Mouse (Mus musculus) forebrain, embryonic 15.5 days (tissue): ENCODE data around the gene Sirt5. TPM values are rescaled to one million over a fixed set of nuclear protein-coding genes. Genes with fewer than 3 reads are reported as not detected.
A peak's percentile ranks its signal among the peaks of the same experiment; 100 is the strongest.

Source experiments
- ATAC-seq: fragments of 200-750 bp; cut with Nextera tagmentation; replicated peaks from 2 replicates; pipeline ENCODE4 v1.8.0; 2017; ENCODE audit warnings: mild to moderate bottlenecking, moderate TSS enrichment, moderate library complexity
- H3K27ac ChIP-seq: fragments of 300-500 bp; sonication (generic); replicated peaks from 2 replicates; pipeline ENCODE4 v1.5.1; 2015; ENCODE audit warnings: mild to moderate bottlenecking, inconsistent platforms
- H3K27me3 ChIP-seq: fragments of 300-500 bp; sonication (generic); 2 replicates; pipeline ENCODE4 v1.6.1; 2015; ENCODE audit warnings: inconsistent platforms
- H3K36me3 ChIP-seq: fragments of 300-500 bp; sonication (generic); 2 replicates; pipeline ENCODE4 v1.6.1; 2015; ENCODE audit warnings: mild to moderate bottlenecking, inconsistent platforms
- H3K4me1 ChIP-seq: fragments of 300-500 bp; sonication (generic); 2 replicates; pipeline ENCODE4 v1.6.1; 2015; ENCODE audit warnings: inconsistent platforms
- H3K4me2 ChIP-seq: fragments of 300-500 bp; sonication (generic); replicated peaks from 2 replicates; pipeline ENCODE4 v1.6.1; 2015; ENCODE audit warnings: mild to moderate bottlenecking, inconsistent platforms
- H3K4me3 ChIP-seq: fragments of 300-500 bp; sonication (generic); 2 replicates; pipeline ENCODE4 v1.5.1; 2015; ENCODE audit warnings: mild to moderate bottlenecking, inconsistent platforms
- H3K9ac ChIP-seq: fragments of 300-500 bp; sonication (generic); replicated peaks from 2 replicates; pipeline ENCODE4 v1.6.1; 2015; ENCODE audit warnings: mild to moderate bottlenecking, inconsistent platforms
- H3K9me3 ChIP-seq: fragments of 300-500 bp; sonication (generic); 2 replicates; pipeline ENCODE4 v1.6.1; 2016; ENCODE audit warnings: inconsistent platforms
- WGBS: fragments of 180-500 bp; shearing (Covaris S2); methylation state at CpG from one replicate; pipeline ENCODE4 v1.1.7; 2015; ENCODE audit warnings: mixed read lengths; 5-methylcytosine and 5-hydroxymethylcytosine counted together
- polyA plus RNA-seq: library from polyadenylated mRNA; unstranded; fragments of >200 nt; fragmentation: Nextera tagmentation; extraction: Ambion mirVana; gene quantifications from 2 replicates; pipeline ENCODE4 v1.2.1, GENCODE M21; 2015

Gene Sirt5
- polyA plus RNA-seq, 1 experiment from 2014 or later, result 44.4 TPM

DNA sequence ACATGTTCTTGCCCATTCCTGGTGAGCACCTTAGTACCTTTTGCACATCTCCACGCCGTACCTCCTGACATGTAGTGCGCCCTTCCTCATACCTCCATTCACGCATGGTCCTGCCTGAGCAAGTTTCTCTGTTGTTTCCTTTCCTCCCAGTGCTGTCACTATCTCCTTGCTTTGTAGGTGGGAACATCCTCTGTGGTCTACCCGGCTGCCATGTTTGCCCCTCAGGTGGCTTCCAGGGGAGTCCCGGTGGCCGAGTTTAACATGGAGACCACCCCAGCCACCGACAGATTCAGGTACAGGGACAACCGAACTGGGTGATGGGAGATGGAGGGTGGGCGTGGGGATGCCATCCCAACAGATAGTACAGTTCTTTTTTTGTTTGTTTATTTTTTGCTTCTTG, 20.0 kb downstream of the Sirt5 start:
- no peak overlapping the region for H3K27ac ChIP-seq
- no peak for ATAC-seq
- H3K9me3 ChIP-seq, result no peaks in the 10 kb centered on the region
- no peaks in the 10 kb centered on the region for H3K4me1 ChIP-seq
- WGBS, result 95% methylated on average over 10 of the region's 10 CpGs
- H3K27me3 ChIP-seq, result no peaks in the 10 kb centered on the region
- H3K36me3 ChIP-seq, result peaks cover 7% of the 10 kb centered on the region; the same call in 1 of the 2 replicates
- H3K4me2 ChIP-seq, result no peak overlapping the region
- no peak overlapping the region for H3K9ac ChIP-seq
- no peak overlapping the region for H3K4me3 ChIP-seq

DNA sequence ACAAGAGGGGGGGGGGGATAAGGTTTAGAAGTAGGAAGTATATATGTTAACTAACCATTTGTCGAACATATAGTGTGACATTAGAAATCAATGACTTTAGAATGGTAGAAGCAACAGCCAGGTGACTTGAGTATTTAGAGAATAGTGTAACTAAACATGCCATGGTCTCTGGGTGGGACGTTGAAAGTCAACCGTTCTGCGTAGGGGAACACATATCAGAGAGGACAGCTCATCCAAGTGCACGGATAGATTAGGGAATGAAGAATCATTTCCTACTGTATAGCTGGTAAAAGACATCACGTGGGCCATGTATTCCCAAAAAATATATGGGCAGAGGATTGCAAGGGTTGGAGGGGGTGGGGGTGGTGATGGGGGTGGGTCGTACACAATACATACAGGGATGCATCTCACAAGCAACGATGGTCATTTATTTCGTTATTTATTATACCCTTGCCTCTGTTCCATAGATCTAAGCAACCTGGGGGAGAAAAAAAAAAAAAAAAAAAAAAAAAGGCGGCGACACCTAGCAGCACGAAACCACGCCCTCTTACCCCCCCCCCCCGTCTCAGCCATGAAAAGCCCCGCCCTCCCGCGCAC, 32.5 kb downstream of the Sirt5 start:
- Histone ChIP-seq H3K4me3 (peak overlapping the region; percentile 62), H3K4me1 (peaks cover 13% of the 10 kb centered on the region), H3K9me3 (no peaks in the 10 kb centered on the region), H3K36me3 (peaks cover 32% of the 10 kb centered on the region), H3K4me2 (peak overlapping the region; percentile 24), H3K9ac (no peak overlapping the region), H3K27ac (no peak overlapping the region), H3K27me3 (no peaks in the 10 kb centered on the region)
- 48% methylated on average over 14 of the region's 17 CpGs for WGBS
- ATAC-seq, result no peak; the same call in none of the 2 replicates

DNA sequence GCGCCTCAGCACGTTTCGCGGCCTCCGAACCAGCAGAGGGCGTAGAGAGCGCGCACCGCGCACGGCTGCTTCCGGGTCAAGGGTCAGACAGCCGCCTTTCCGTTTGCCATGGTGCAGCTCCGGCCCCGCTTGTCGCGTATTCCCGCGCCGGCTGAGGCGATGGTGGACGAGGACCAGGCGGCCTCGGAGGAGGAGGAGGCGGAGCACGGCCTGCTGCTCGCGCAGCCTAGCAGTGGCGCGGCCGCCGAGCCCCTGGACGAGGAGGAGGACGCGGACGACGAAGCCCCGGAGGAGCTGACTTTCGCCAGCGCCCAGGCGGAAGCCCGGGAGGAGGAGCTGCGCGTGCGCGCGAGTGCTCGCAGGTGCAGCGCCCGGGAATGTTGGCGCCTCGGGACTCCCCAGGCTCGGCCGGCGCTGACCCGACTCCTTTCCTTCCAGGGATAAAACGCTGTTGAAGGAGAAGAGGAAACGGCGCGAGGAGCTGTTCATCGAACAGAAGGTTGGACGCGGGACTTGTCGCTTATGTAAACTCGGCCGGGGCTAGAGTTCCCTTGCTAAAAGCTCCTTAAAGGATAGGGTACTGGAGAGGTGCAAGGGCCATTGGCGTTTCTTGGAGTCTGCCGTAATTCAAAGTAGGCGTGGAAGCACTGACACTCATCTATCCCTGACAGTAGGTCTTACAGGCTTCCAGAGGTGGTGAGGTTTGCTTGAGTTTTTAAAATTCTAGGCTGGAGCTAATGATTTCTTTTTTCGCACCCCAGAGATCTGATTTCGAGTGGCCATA, 33.2 kb downstream of the Sirt5 start, which contains the start of gene Nol7:
Nol7 (plus strand) TSS at position 94 of the 784 bp plus-strand sequence.
- peak; percentile 92 for ATAC-seq
- H3K4me2 ChIP-seq, result peak within 1 kb of the TSS; percentile 46
- no peaks in the 10 kb centered on the region for H3K27me3 ChIP-seq
- 1% methylated on average over 72 of the region's 72 CpGs for WGBS
- H3K4me3 ChIP-seq, result peak within 1 kb of the TSS; percentile 62
- H3K4me1 ChIP-seq, result peaks cover 13% of the 10 kb centered on the region
- H3K9me3 ChIP-seq, result no peaks in the 10 kb centered on the region
- H3K36me3 ChIP-seq, result peaks cover 38% of the 10 kb centered on the region
- peak within 1 kb of the TSS; percentile 92 for H3K27ac ChIP-seq
- H3K9ac ChIP-seq, result peak within 1 kb of the TSS; percentile 78

- Histone ChIP-seq H3K4me1 (peaks cover 13% of the 10 kb centered on the region), H3K9ac (no peak overlapping the region), H3K36me3 (peaks cover 36% of the 10 kb centered on the region), H3K4me3 (peak overlapping the region; percentile 62; the same call in 1 of the 2 replicates), H3K27ac (no peak overlapping the region), H3K27me3 (no peaks in the 10 kb centered on the region), H3K4me2 (peak overlapping the region; percentile 46), H3K9me3 (no peaks in the 10 kb centered on the region)
- ATAC-seq, result no peak
- WGBS, result 88% methylated on average over 5 of the region's 5 CpGs
These were observed 34.3 kb downstream of the Sirt5 start for GRCm38 (mm10) chr13:43399576-43399975.

- H3K4me2 ChIP-seq, result no peak overlapping the region
- no peak overlapping the region for H3K4me3 ChIP-seq
- H3K4me1 ChIP-seq, result no peaks in the 10 kb centered on the region
- WGBS, result 90% methylated on average over 7 of the region's 7 CpGs
- peaks cover 58% of the 10 kb centered on the region for H3K36me3 ChIP-seq
- H3K9ac ChIP-seq, result no peak overlapping the region
- no peaks in the 10 kb centered on the region for H3K27me3 ChIP-seq
- ATAC-seq, result no peak
- no peaks in the 10 kb centered on the region for H3K9me3 ChIP-seq
- H3K27ac ChIP-seq, result no peak overlapping the region
These were observed 47.0 kb downstream of the Sirt5 start for GRCm38 (mm10) chr13:43412311-43412710.

DNA sequence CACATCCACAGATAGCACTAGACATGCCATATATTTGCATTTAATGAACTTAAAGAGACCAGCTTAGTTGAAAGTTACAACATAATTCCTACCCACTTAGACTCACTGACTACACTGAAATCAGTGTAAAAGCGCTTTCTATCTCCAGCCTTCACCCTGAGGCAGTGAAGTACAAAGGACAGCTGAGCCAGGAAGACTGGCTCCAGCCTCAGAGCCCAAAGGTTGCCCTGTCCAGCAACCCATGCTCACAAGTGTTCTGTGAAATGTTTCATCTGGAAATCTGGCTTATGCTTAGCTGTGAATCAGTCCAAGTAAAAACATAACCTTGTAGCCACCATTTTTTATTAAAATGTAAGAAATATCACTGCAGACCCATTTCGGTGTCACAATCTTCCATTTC, 48.3 kb downstream of the Sirt5 start:
- H3K4me3 ChIP-seq, result no peak overlapping the region
- 93% methylated on average over 2 of the region's 2 CpGs for WGBS
- H3K9me3 ChIP-seq, result no peaks in the 10 kb centered on the region
- no peak for ATAC-seq
- H3K4me2 ChIP-seq, result no peak overlapping the region
- H3K27me3 ChIP-seq, result no peaks in the 10 kb centered on the region
- no peak overlapping the region for H3K9ac ChIP-seq
- no peaks in the 10 kb centered on the region for H3K4me1 ChIP-seq
- peaks cover 60% of the 10 kb centered on the region for H3K36me3 ChIP-seq
- H3K27ac ChIP-seq, result no peak overlapping the region

DNA sequence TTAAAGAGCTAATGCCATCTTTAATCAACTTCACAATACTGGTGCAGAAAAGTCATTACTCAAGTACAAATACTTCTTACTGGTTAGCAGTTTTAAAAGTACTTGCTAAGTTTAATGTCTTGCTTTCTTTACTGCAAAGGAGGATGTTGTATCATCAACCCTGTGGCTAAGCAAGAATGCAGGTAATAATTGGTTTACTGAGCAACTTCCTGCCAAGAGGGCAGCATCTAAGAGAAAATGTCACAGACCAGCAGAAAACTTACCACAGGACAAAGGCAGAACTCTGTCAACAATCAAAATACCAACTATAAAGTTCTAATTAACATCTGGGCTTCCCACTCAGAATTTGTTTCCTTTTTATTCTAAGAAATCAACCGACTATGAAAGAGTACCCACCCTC, 50.0 kb downstream of the Sirt5 start:
- Histone ChIP-seq H3K4me1 (no peaks in the 10 kb centered on the region), H3K9ac (no peak overlapping the region), H3K9me3 (no peaks in the 10 kb centered on the region), H3K27me3 (no peaks in the 10 kb centered on the region), H3K36me3 (peaks cover 68% of the 10 kb centered on the region), H3K27ac (no peak overlapping the region), H3K4me2 (no peak overlapping the region), H3K4me3 (no peak overlapping the region)
- 80% methylated on average over 1 of the region's 1 CpGs for whole genome bisulfite sequencing
- ATAC-seq, result no peak

- Histone ChIP-seq H3K4me3 (no peak overlapping the region), H3K9me3 (no peaks in the 10 kb centered on the region), H3K36me3 (peaks cover 7% of the 10 kb centered on the region; the same call in 1 of the 2 replicates), H3K27me3 (no peaks in the 10 kb centered on the region), H3K9ac (no peak overlapping the region), H3K4me1 (no peaks in the 10 kb centered on the region), H3K27ac (no peak overlapping the region), H3K4me2 (no peak overlapping the region)
- ATAC-seq, result no peak
- 86% methylated on average over 4 of the region's 4 CpGs for WGBS
These were observed 63.1 kb downstream of the Sirt5 start for GRCm38 (mm10) chr13:43428436-43428835.

DNA sequence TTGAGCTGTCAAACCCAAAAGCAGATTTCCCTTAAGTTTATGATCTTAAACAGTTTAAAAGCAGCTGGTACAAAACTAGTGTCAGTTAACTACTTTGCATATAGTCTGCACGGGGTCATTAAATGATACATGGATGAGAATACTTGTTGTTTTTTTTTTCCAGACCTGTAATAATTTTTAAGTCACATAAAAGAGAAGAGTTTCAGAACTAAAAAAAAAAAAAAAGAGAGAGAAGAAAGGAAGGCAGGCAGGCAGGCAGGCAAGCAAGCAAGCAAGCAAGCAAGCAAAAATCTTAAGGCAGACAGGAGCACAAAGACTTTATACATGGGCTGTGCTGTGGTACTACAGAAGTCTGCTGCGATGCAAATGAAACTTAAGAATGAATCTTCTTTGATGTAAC, 68.1 kb downstream of the Sirt5 start:
- no peak for ATAC-seq
- Histone ChIP-seq H3K4me1 (no peaks in the 10 kb centered on the region), H3K4me3 (no peak overlapping the region), H3K36me3 (peaks cover 4% of the 10 kb centered on the region; the same call in 1 of the 2 replicates), H3K9ac (no peak overlapping the region), H3K4me2 (no peak overlapping the region), H3K27ac (no peak overlapping the region), H3K27me3 (no peaks in the 10 kb centered on the region), H3K9me3 (no peaks in the 10 kb centered on the region)
- 88% methylated on average over 2 of the region's 2 CpGs for WGBS

DNA sequence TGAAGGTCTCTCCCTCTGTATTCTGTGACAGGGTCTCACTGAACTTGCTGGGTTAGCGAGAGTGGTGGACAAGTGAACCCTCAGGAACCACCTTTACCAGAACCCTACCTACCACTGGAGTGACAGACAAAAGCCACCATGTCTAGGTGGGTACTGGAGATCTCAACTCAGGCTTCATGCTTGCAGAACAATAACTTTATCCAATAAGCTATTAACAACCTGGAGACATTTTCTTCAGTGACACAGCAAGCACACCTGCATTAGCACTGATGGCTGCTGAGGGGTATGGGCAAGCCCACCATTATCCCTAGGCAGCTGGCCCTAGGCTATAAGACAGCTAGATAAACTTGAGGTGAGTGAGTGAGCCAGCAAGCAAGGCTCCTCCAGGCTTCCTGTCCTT, 75.1 kb downstream of the Sirt5 start:
- Histone ChIP-seq H3K4me3 (no peak overlapping the region), H3K27me3 (no peaks in the 10 kb centered on the region), H3K36me3 (no peaks in the 10 kb centered on the region), H3K4me1 (no peaks in the 10 kb centered on the region), H3K4me2 (no peak overlapping the region), H3K27ac (no peak overlapping the region), H3K9me3 (no peaks in the 10 kb centered on the region), H3K9ac (no peak overlapping the region)
- no peak for ATAC-seq
- WGBS, result 88% methylated on average over 1 of the region's 1 CpGs

DNA sequence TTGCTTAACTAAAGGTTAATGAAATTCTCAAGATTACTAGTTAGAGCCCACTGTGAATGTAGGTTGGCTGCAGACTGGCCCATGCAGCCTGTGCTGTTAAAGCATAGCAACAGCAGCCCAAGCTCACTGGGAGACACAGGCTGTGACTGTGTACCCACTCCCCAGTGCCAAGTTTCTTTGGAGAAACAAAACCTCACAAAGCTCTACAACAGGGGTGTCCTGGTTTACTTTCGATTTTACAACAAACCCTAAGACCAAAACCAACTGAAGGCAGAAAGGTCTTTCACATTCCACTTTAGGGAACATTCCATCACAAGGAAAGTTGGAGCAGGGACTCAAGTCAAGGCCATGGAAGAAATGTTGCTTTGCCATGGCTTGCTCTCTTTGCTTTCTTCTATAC, 77.3 kb downstream of the Sirt5 start:
- H3K36me3 ChIP-seq, result no peaks in the 10 kb centered on the region
- H3K9me3 ChIP-seq, result no peaks in the 10 kb centered on the region
- no peaks in the 10 kb centered on the region for H3K27me3 ChIP-seq
- H3K9ac ChIP-seq, result no peak overlapping the region
- H3K4me2 ChIP-seq, result no peak overlapping the region
- H3K4me3 ChIP-seq, result no peak overlapping the region
- no peaks in the 10 kb centered on the region for H3K4me1 ChIP-seq
- WGBS, result 91% methylated on average over 1 of the region's 1 CpGs
- H3K27ac ChIP-seq, result no peak overlapping the region
- no peak for ATAC-seq

DNA sequence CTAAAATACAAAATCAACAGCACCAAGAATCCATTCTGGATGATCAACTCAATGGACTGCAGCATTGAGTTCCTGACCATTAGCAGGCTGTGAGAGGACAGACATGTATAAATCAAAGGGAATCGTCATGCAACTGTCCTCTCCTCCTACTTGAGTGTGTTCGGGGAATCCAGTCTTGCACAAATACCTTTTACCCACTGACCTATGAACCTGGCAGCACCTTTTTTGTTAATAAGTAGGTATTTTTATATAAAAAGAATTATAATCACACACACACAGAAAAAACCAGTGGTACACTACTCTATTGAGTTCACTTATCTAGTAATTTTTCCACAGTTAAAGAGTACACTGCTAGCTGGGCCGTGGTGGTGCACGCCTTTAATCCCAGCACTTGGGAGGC, 78.4 kb downstream of the Sirt5 start:
- no peak overlapping the region for H3K4me3 ChIP-seq
- H3K9ac ChIP-seq, result no peak overlapping the region
- WGBS, result 97% methylated on average over 4 of the region's 4 CpGs
- no peaks in the 10 kb centered on the region for H3K27me3 ChIP-seq
- H3K9me3 ChIP-seq, result no peaks in the 10 kb centered on the region
- H3K4me1 ChIP-seq, result no peaks in the 10 kb centered on the region
- ATAC-seq, result no peak
- H3K27ac ChIP-seq, result no peak overlapping the region
- no peaks in the 10 kb centered on the region for H3K36me3 ChIP-seq
- H3K4me2 ChIP-seq, result no peak overlapping the region
